Mouse (Mus musculus): ENCODE results near the gene Parp14.
"Not testable (repeated sequence)": the region's sequence is repeated elsewhere in the genome, so short reads cannot be mapped to it uniquely, and the experiment has no call there.

Gene Parp14

DNA sequence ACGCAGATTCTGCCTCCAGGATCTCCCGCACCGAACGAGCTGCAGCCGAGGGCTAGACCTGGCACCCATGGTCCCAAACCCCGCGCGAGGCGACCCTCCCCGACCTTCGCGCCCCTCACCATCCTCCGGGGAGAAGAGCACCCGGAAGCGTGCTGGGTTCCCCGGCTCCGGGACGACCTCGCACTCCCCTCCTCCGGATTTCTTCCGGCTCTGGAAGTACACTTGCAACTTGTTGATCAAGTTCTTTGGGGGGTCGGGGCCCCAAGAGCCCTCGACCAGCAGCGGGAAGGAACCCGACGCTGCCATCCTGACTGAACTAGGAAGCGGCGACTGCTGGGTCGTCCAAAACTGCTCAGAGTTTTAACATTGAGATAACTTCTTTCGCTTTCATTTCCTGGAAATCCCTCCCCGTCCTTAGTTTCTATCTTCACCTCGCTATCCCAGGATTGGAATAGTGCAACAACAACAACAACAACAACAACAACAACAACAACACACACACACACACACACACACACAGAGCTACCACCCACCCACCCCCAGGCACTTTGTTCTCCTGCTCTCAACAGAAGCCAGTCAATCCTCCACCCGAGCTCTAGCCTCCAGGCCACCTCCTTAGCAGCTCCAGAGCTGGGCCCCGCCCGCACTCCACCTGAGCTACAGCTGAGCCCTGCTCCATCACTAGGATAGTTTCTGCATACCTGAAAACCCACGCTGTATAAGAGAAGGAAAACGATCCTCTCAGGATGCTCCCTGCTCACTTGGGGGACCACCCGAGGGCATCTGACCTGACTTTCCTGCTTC lies at the start of gene Parp14:
TSS of gene Parp14 (minus strand) at position 497 of the 804 bp plus-strand sequence.
- in situ Hi-C loops (cut with MboI) = loop anchor here (10.0 kb wide), 1 partner anchor 174 kb away; the partner anchor contains the start of gene Wdr5b

DNA sequence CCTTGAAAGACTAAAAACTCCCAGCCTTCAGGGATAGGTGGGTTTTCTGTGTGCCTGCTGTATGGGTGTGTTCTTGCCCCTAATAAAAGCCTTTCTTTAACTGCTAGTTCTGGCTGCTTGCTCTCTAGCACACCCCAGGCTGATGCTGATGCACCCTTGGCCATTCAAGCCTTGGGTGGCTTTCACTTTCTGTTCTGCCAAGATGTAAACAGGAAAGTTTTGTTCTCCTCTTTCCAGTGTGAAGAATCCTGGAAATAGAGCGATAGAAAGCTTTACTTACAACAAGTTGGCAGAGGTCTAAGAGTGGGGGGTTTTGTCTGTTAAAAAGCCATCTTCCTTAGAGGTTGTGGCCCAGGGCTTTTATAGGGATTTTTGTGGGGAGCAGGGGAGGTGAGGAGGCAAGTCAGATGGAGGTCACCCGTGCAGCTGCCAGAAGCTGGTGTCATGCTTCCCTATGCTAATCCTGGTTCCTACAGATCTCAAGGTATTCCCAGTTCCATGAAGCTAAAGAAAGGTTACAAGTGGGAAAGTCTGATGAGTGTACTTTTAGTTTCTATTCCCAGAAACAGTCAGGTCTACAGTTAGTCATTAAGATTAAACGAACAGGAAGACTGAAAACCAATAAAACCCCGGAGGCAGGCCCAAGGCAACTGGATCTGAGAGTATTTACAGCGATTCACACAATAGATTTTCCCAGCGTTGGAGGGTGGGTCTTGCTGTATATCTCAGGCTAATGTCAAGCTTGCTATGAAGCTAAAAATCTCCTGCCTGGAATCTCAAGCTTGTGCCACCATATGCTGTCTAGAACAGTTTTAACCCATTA lies 47.6 kb upstream of the Parp14 start:
- in situ Hi-C loops (cut with MboI) = no loop called here

- in situ Hi-C loops (cut with MboI) = no loop called here
Observed at GRCm38 (mm10) chr16:35914301-35914700, 43.0 kb upstream of the Parp14 start.

GRCm38 (mm10) chr16:35913526-35913925 lies 42.2 kb upstream of the Parp14 start:
- in situ Hi-C loops (cut with MboI) = no loop called here

- in situ Hi-C loops (cut with MboI) = no loop called here
Observed at GRCm38 (mm10) chr16:35911449-35911848, 40.1 kb upstream of the Parp14 start.

GRCm38 (mm10) chr16:35907432-35908201 lies 36.3 kb upstream of the Parp14 start:
- in situ Hi-C loops (cut with MboI) = no loop called here

DNA sequence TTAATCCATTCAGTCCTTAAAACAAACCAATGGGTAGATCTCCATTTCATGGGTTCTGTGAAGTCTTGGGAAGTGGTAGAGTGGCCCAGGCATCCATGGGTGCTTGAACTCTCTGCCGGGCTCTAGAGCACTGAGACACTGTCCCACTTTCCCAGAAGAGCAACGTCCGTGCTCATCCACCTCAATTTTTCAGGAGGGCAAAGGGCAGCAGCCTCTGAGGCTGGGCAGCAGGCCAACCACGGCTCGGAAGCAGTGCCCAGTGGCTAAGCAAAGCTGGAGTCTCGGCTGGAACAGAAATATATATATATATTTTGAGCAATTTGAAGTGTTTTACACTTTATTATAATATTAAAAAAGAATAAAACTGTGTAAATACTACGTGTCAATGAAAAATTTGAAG lies 35.5 kb upstream of the Parp14 start:
- in situ Hi-C loops (cut with MboI) = no loop called here

- in situ Hi-C loops (cut with MboI) = no loop called here
Observed at GRCm38 (mm10) chr16:35905819-35906485, 34.6 kb upstream of the Parp14 start.

GRCm38 (mm10) chr16:35905355-35905754 lies 34.0 kb upstream of the Parp14 start:
- in situ Hi-C loops (cut with MboI) = no loop called here

DNA sequence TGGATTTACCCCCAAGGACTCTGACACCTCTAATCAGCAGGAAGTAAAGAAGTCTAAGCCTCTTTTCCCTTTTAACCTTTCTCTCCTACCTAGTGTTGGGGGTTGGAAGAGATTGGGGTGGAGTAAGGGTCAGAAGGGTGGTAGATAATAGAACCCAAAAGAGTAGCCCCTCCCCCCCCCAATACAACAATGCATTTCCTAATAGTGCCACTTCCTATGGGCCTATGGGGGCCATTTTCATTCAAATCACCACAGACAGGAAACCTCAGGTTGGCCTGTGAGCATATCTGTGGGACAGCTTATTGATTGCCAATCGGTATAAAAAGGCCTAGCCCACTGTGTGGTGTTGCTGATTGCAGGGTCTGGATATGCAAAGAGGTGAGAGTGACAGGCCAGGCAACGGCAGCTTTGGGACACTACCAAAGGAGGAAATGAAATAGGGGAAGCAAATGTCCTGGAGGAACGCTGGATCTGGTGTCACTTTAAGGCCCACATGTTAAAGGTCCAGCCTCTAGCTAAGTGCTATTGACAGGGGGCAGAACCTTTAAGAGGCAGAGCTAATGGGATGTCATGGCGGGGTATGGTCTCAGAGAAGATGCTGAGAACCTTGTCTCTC lies 32.9 kb upstream of the Parp14 start:
- in situ Hi-C loops (cut with MboI) = no loop called here

DNA sequence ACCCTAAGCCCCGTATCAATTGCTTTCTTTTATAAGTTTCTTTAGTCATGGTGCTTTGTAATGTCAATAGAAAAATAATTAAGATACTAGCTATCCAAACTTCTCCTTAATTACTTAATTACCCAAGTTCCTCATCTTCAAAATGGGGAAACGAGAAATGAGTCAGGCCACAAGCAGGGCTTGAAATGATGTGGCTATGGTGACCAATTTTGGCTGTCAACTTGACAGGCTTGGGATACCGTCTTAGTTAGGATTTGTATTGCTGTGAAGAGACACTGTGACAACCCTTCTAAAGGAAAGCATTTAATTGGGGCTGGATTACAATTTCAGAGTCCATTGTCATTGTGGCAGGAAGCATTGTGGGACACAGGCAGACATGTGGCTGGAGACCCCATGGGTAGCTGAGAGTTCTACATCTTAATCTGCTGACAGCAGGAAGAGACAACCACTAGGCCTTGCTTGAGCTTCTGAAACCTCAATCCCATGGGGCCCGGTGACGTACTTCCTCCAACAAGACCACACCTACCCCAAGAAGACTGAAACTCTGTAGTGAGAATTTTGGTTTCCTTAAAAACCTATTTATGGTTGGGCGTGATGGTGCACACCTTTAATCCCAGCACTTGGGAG lies 31.8 kb upstream of the Parp14 start:
- in situ Hi-C loops (cut with MboI) = no loop called here

GRCm38 (mm10) chr16:35900541-35900940 lies 29.2 kb upstream of the Parp14 start:
- in situ Hi-C loops (cut with MboI) = no loop called here

- in situ Hi-C loops (cut with MboI) = no loop called here
Observed at GRCm38 (mm10) chr16:35894997-35895396, 23.7 kb upstream of the Parp14 start.

GRCm38 (mm10) chr16:35891603-35892002 lies 20.3 kb upstream of the Parp14 start:
- in situ Hi-C loops (cut with MboI) = not testable (repeated sequence)

DNA sequence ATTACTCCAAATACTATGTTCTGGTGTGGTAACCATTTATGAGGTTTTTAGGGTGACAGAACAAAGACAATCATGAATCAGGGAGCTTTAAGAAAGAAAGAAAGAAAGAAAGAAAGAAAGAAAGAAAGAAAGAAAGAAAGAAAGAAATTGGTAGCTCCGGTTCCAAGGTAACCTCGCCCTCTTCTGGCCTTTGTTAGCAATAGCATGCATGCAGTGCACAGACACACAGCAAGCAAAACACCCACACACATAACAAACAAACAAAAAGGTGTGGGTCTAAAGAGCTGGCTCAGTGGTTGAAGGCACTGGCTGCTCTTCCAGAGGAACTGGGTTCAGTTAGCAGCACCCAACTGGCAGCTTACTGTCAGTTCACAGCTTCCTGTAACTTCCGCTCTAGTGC lies 19.3 kb upstream of the Parp14 start:
- in situ Hi-C loops (cut with MboI) = no loop called here

DNA sequence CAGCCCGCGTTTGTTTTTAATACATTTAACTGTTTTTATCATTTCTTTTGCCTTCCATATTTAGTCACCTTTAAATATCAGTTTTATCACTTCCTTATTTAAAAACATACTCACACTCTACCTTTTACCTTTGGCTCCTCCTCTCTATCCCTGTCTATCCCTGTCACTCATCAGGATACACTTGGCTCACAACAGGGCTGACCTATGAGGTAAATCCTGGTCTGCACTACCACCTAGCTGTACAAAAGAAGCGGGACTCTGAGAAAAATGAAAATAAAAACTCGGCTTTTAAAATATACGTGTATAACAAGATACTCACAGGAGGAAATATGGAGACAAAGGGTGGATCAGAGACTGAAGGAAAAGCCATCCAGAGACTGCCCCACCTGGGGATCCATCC lies 17.6 kb upstream of the Parp14 start:
- in situ Hi-C loops (cut with MboI) = no loop called here

DNA sequence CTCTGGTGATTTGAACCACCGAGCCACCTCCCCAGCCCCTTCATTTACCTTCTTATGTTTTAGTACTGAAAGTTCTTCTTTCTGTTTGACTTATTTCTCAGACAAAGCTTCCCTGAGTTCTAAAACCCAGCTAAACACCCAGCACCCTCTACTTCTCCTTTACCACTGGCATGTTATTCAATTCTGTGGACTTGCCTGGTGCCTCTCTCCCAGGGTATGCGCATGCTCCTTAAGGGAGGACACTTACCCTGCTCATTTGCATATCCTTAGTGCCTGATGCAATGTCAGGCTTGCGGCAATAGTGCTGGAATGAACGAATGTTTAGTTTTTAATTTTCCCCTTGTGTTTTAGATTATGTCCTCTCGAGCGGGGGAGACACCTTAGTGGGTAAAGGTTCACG lies 16.8 kb upstream of the Parp14 start:
- in situ Hi-C loops (cut with MboI) = no loop called here

- in situ Hi-C loops (cut with MboI) = loop anchor here (10.0 kb wide), 1 partner anchor 170 kb away; the partner anchor contains the start of gene Wdr5b
Observed at GRCm38 (mm10) chr16:35874416-35874815, 3.1 kb upstream of the Parp14 start.

GRCm38 (mm10) chr16:35872410-35873006 lies 1.2 kb upstream of the Parp14 start:
- in situ Hi-C loops (cut with MboI) = loop anchor here (10.0 kb wide), 1 partner anchor 172 kb away; the partner anchor contains the start of gene Wdr5b

GRCm38 (mm10) chr16:35871898-35872297 lies 554 bp upstream of the Parp14 start:
- in situ Hi-C loops (cut with MboI) = loop anchor here (10.0 kb wide), 1 partner anchor 173 kb away; the partner anchor contains the start of gene Wdr5b

Data from mature B cell (primary cell).